Mouse (Mus musculus) olfactory bulb, adult 2 months (tissue): ENCODE results near the gene Isy1.

Experiments
- CTCF ChIP-seq: fragments of 200-500 bp; IDR thresholded peaks from 2 replicates; pipeline ENCODE4 v1.5.1; 2012; ENCODE audit warnings: low read depth, mild to moderate bottlenecking, low read length, moderate library complexity; ENCODE audit not compliant: insufficient read depth
- POLR2A ChIP-seq: fragments of 200-500 bp; IDR thresholded peaks from 2 replicates; pipeline ENCODE4 v1.6.1; 2012; ENCODE audit warnings: mild to moderate bottlenecking, low read depth, low read length, moderate library complexity; ENCODE audit not compliant: insufficient read depth

- TF ChIP-seq POLR2A (no peak), CTCF (no peak)
Measured at GRCm38 (mm10) chr6:87802462-87802861, 36.1 kb downstream of the Isy1 start.
